Mouse (Mus musculus) hindbrain, embryonic 13.5 days (tissue): Measurements from ENCODE around the gene Rbfox2. TPM values are rescaled to one million over a fixed set of nuclear protein-coding genes. Genes with fewer than 3 reads are reported as not detected.

Experiments
- ATAC-seq: fragments of 200-750 bp; cut with Nextera tagmentation; 2 replicates; pipeline ENCODE4 v1.8.0; 2017; ENCODE audit warnings: moderate TSS enrichment; ENCODE audit not compliant: low FRiP score
- H3K27ac ChIP-seq: fragments of 300-500 bp; sonication (generic); 2 replicates; pipeline ENCODE4 v1.5.1; 2015; ENCODE audit warnings: inconsistent platforms, mild to moderate bottlenecking, moderate library complexity
- H3K27me3 ChIP-seq: fragments of 300-500 bp; sonication (generic); 2 replicates; pipeline ENCODE4 v1.6.1; 2015; ENCODE audit warnings: mild to moderate bottlenecking, inconsistent platforms
- H3K36me3 ChIP-seq: fragments of 300-500 bp; sonication (generic); 2 replicates; pipeline ENCODE4 v1.6.1; 2015; ENCODE audit warnings: mild to moderate bottlenecking, inconsistent platforms
- H3K4me1 ChIP-seq: fragments of 300-500 bp; sonication (generic); replicated peaks from 2 replicates; pipeline ENCODE4 v1.6.1; 2015; ENCODE audit warnings: inconsistent platforms
- H3K4me2 ChIP-seq: fragments of 300-500 bp; sonication (generic); 2 replicates; pipeline ENCODE4 v1.6.1; 2015; ENCODE audit warnings: inconsistent platforms, mild to moderate bottlenecking, moderate library complexity
- H3K4me3 ChIP-seq: fragments of 300-500 bp; sonication (generic); 2 replicates; pipeline ENCODE4 v1.5.1; 2015; ENCODE audit warnings: mild to moderate bottlenecking, inconsistent platforms
- H3K9ac ChIP-seq: fragments of 300-500 bp; sonication (generic); 2 replicates; pipeline ENCODE4 v1.6.1; 2015; ENCODE audit warnings: mild to moderate bottlenecking, inconsistent platforms
- H3K9me3 ChIP-seq: fragments of 300-500 bp; sonication (generic); 2 replicates; pipeline ENCODE4 v1.6.1; 2016; ENCODE audit warnings: inconsistent platforms
- WGBS: fragments of 180-500 bp; shearing (Covaris S2); methylation state at CpG from one replicate; pipeline ENCODE4 v1.1.7; 2015; 5-methylcytosine and 5-hydroxymethylcytosine counted together
- polyA plus RNA-seq: library from polyadenylated mRNA; unstranded; fragments of >200 nt; fragmentation: Nextera tagmentation; extraction: Ambion mirVana; gene quantifications from 2 replicates; pipeline ENCODE4 v1.2.1, GENCODE M21; 2015

Gene Rbfox2
- polyA plus RNA-seq, 1 experiment from 2014 or later = 158 TPM

DNA sequence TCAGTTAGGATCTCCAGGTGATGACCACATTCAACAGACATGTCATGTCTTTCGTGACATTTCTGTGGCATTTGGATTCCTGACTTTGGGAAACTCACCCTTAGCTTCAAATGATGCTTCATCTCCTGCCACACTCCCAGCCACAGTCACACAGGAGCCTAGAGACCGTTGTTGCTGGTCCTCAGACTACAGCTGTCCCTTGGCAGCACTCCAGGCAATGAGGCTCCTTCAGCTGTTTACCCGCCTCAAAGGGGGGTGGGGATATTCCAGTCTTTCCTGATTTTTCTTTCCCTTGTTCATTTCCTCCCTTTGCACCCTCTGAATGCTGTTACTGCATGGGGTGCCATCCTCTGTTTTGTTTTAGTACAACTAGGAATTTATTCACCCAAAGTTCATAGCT lies 150.3 kb downstream of the Rbfox2 start:
- no peak for ATAC-seq
- WGBS = 35% methylated on average over 3 of the region's 3 CpGs
- H3K27me3 ChIP-seq = no peaks in the 10 kb centered on the region
- H3K4me1 ChIP-seq = peaks cover 21% of the 10 kb centered on the region
- no peak overlapping the region for H3K4me2 ChIP-seq
- no peak overlapping the region for H3K4me3 ChIP-seq
- no peak overlapping the region for H3K9ac ChIP-seq
- H3K27ac ChIP-seq = peak overlapping the region; percentile 46
- no peaks in the 10 kb centered on the region for H3K36me3 ChIP-seq
- no peaks in the 10 kb centered on the region for H3K9me3 ChIP-seq

GRCm38 (mm10) chr15:77154248-77154785 lies 152.5 kb downstream of the Rbfox2 start:
- 64% methylated on average over 10 of the region's 10 CpGs for WGBS
- peak overlapping the region; percentile 98 for H3K27ac ChIP-seq

DNA sequence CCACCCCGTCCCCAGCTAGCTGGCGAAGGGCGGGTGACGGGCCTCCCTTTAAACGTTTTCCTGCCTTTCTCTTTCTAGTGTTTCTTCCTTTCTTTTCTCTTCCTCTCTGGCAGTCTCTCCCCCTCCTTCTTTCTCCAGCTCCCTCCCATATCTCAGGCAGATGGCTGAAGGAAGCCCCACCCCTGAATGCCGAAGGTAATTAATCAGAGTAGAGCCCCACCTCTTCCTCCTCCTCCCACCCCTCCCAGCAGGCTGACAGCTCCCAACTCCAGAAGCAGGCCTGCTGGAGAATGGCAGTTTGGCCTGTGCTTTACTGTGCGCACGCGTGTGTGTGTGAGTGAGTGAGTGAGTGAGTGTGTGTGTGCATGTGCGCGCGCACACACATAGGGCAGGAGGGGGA lies 153.2 kb downstream of the Rbfox2 start:
- no peaks in the 10 kb centered on the region for H3K27me3 ChIP-seq
- peak overlapping the region; percentile 95 for H3K4me2 ChIP-seq
- H3K4me3 ChIP-seq = peak overlapping the region; percentile 75
- H3K9ac ChIP-seq = peak overlapping the region; percentile 94
- ATAC-seq = peak; percentile 94
- H3K4me1 ChIP-seq = peaks cover 46% of the 10 kb centered on the region
- WGBS = 0% methylated on average over 12 of the region's 12 CpGs
- H3K27ac ChIP-seq = peak overlapping the region; percentile 98
- no peaks in the 10 kb centered on the region for H3K9me3 ChIP-seq
- H3K36me3 ChIP-seq = no peaks in the 10 kb centered on the region

More at GRCm38 (mm10) chr15:77154248-77154785, 152.5 kb downstream of the Rbfox2 start:
- Histone ChIP-seq H3K27me3 (no peaks in the 10 kb centered on the region), H3K4me1 (peaks cover 39% of the 10 kb centered on the region), H3K4me2 (peak overlapping the region; percentile 95), H3K36me3 (no peaks in the 10 kb centered on the region), H3K9ac (no peak overlapping the region), H3K4me3 (peak overlapping the region; percentile 75; the same call in 1 of the 2 replicates), H3K9me3 (no peaks in the 10 kb centered on the region)
- peak; percentile 17; the same call in 1 of the 2 replicates for ATAC-seq

- peak overlapping the region; percentile 95 for H3K4me2 ChIP-seq
- peak; percentile 75 for ATAC-seq
- H3K4me3 ChIP-seq = peak overlapping the region; percentile 75
- H3K27ac ChIP-seq = peak overlapping the region; percentile 98
- peaks cover 50% of the 10 kb centered on the region for H3K4me1 ChIP-seq
- H3K9ac ChIP-seq = peak overlapping the region; percentile 94
- no peaks in the 10 kb centered on the region for H3K27me3 ChIP-seq
- no peaks in the 10 kb centered on the region for H3K36me3 ChIP-seq
- 0% methylated on average over 3 of the region's 3 CpGs for WGBS
- no peaks in the 10 kb centered on the region for H3K9me3 ChIP-seq
Observed at GRCm38 (mm10) chr15:77153088-77153546, 153.7 kb downstream of the Rbfox2 start.

GRCm38 (mm10) chr15:77152336-77153087 lies 154.3 kb downstream of the Rbfox2 start:
- peak overlapping the region; percentile 98 for H3K27ac ChIP-seq

DNA sequence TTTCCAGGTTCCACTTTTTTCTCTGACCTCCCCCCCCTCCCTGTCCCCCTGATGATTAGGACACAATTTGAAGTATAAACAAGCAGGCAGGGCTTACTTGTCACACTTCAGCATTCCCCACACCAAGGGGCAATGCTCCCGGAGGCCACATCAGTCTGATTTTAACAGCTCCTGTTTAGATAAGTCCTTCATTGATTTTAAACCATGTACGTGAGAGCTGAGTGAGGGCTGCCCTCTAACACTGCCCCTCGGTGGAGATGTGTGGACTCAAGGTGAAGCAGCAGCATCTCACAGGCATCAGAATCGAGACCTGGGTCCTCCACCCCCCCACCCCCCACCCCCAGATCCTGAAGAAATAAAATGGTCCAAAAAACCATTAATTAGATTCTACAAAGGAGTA lies 155.0 kb downstream of the Rbfox2 start:
- H3K27me3 ChIP-seq = no peaks in the 10 kb centered on the region
- H3K4me2 ChIP-seq = peak overlapping the region; percentile 95
- H3K4me1 ChIP-seq = peaks cover 57% of the 10 kb centered on the region
- peak overlapping the region; percentile 98 for H3K27ac ChIP-seq
- ATAC-seq = no peak
- WGBS = 8% methylated on average over 4 of the region's 4 CpGs
- peak overlapping the region; percentile 75 for H3K4me3 ChIP-seq
- H3K36me3 ChIP-seq = no peaks in the 10 kb centered on the region
- peak overlapping the region; percentile 94 for H3K9ac ChIP-seq
- H3K9me3 ChIP-seq = no peaks in the 10 kb centered on the region

More at GRCm38 (mm10) chr15:77152336-77153087, 154.3 kb downstream of the Rbfox2 start:
- Histone ChIP-seq H3K36me3 (no peaks in the 10 kb centered on the region), H3K9me3 (no peaks in the 10 kb centered on the region), H3K4me1 (peaks cover 56% of the 10 kb centered on the region), H3K27me3 (no peaks in the 10 kb centered on the region), H3K4me2 (peak overlapping the region; percentile 95), H3K4me3 (peak overlapping the region; percentile 75), H3K9ac (peak overlapping the region; percentile 94)
- 2% methylated on average over 19 of the region's 19 CpGs for WGBS
- no peak for ATAC-seq

DNA sequence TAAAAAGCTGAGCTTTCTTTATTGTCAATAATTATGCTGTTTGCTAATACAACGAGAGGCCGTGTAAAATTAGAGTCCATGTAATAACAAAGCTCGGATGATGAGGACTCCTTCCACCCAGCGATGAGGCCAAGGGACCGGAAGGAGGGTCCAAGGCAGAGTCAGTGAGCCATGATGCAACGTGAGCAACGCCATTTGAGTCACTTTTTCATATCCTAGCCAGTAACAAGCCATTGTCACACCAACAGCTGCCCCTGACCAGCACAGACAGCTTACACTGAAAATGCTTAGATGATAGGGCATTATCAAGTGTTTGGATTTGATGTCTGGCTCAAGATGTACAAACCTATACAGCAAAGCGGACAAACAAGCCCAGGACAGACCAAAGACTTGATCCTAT lies 155.6 kb downstream of the Rbfox2 start:
- Histone ChIP-seq H3K4me3 (peak overlapping the region; percentile 75), H3K9ac (peak overlapping the region; percentile 94), H3K27me3 (no peaks in the 10 kb centered on the region), H3K36me3 (no peaks in the 10 kb centered on the region), H3K27ac (peak overlapping the region; percentile 98), H3K9me3 (no peaks in the 10 kb centered on the region), H3K4me1 (peaks cover 54% of the 10 kb centered on the region), H3K4me2 (peak overlapping the region; percentile 95)
- WGBS = 26% methylated on average over 8 of the region's 8 CpGs
- no peak for ATAC-seq

- Histone ChIP-seq H3K9me3 (no peaks in the 10 kb centered on the region), H3K9ac (peak overlapping the region; percentile 94), H3K36me3 (no peaks in the 10 kb centered on the region), H3K4me3 (peak overlapping the region; percentile 75), H3K27ac (peak overlapping the region; percentile 93), H3K4me2 (peak overlapping the region; percentile 95), H3K27me3 (no peaks in the 10 kb centered on the region), H3K4me1 (peaks cover 58% of the 10 kb centered on the region)
- 10% methylated on average over 3 of the region's 3 CpGs for WGBS
- no peak for ATAC-seq
Observed at GRCm38 (mm10) chr15:77150424-77150841, 156.4 kb downstream of the Rbfox2 start.

DNA sequence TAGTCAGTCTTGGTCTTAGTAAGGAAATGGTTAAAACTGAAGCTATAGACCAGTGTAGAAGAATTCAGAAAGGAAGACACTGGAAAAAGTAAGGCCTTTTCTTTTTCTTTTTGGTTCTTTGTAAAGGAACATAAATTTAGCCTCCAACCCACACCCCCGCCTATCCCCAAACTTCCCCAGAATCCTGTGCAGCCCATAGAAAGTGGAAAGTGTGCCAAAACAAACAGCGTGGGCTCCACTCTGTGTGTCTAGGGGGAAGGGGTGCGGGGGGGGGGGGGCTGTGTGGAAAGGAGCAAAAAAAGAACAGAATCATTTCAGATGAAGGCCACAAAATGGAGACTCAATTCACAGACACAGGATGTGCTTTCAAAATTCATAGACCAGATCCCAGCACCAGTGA lies 156.8 kb downstream of the Rbfox2 start:
- peaks cover 63% of the 10 kb centered on the region for H3K4me1 ChIP-seq
- H3K27ac ChIP-seq = peak overlapping the region; percentile 93
- WGBS = 9% methylated on average over 3 of the region's 3 CpGs
- no peaks in the 10 kb centered on the region for H3K36me3 ChIP-seq
- H3K9ac ChIP-seq = peak overlapping the region; percentile 94
- peak overlapping the region; percentile 95 for H3K4me2 ChIP-seq
- peak overlapping the region; percentile 75 for H3K4me3 ChIP-seq
- no peak for ATAC-seq
- H3K9me3 ChIP-seq = no peaks in the 10 kb centered on the region
- no peaks in the 10 kb centered on the region for H3K27me3 ChIP-seq

GRCm38 (mm10) chr15:77149551-77149950 lies 157.3 kb downstream of the Rbfox2 start:
- ATAC-seq = no peak
- Histone ChIP-seq H3K4me1 (peaks cover 65% of the 10 kb centered on the region), H3K27ac (peak overlapping the region; percentile 93), H3K4me3 (peak overlapping the region; percentile 75), H3K4me2 (peak overlapping the region; percentile 95), H3K9me3 (no peaks in the 10 kb centered on the region), H3K27me3 (no peaks in the 10 kb centered on the region), H3K36me3 (no peaks in the 10 kb centered on the region), H3K9ac (peak overlapping the region; percentile 94)
- WGBS = 50% methylated on average over 3 of the region's 3 CpGs

GRCm38 (mm10) chr15:77146942-77147341 lies 159.9 kb downstream of the Rbfox2 start:
- Histone ChIP-seq H3K4me3 (no peak overlapping the region), H3K27ac (no peak overlapping the region), H3K9me3 (no peaks in the 10 kb centered on the region), H3K4me2 (no peak overlapping the region), H3K36me3 (no peaks in the 10 kb centered on the region; the same call in 1 of the 2 replicates), H3K27me3 (no peaks in the 10 kb centered on the region), H3K9ac (no peak overlapping the region), H3K4me1 (peaks cover 86% of the 10 kb centered on the region)
- 79% methylated on average over 4 of the region's 4 CpGs for WGBS
- ATAC-seq = no peak

GRCm38 (mm10) chr15:77144960-77145359 lies 161.8 kb downstream of the Rbfox2 start:
- Histone ChIP-seq H3K27me3 (no peaks in the 10 kb centered on the region), H3K4me1 (peaks cover 93% of the 10 kb centered on the region), H3K9ac (no peak overlapping the region), H3K36me3 (peaks cover 3% of the 10 kb centered on the region), H3K4me2 (no peak overlapping the region), H3K27ac (no peak overlapping the region), H3K4me3 (no peak overlapping the region), H3K9me3 (no peaks in the 10 kb centered on the region)
- no peak for ATAC-seq
- WGBS = 96% methylated on average over 1 of the region's 1 CpGs
